Mouse (Mus musculus) limb, embryonic 12.5 days (tissue): ENCODE measurements at regions not wholly inside any gene's neighbourhood (a gene's known extent, or its start where the extent isn't known, plus 50 kb on each side); places are given as distances from the start of the nearest gene placed in this dataset.

Experiments
- ATAC-seq: fragments of 200-750 bp; cut with Nextera tagmentation; 2 replicates; pipeline ENCODE4 v1.8.0; 2017; ENCODE audit warnings: low read depth, moderate TSS enrichment; ENCODE audit not compliant: insufficient number of reproducible peaks, insufficient read depth, low FRiP score, low TSS enrichment
- H3K27ac ChIP-seq: fragments of 300-500 bp; sonication (generic); 2 replicates; pipeline ENCODE4 v1.5.1; 2016; ENCODE audit warnings: mild to moderate bottlenecking, moderate library complexity
- H3K27me3 ChIP-seq: fragments of 300-500 bp; sonication (generic); 2 replicates; pipeline ENCODE4 v1.6.1; 2016; ENCODE audit warnings: mild to moderate bottlenecking, moderate library complexity
- H3K36me3 ChIP-seq: fragments of 300-500 bp; sonication (generic); 2 replicates; pipeline ENCODE4 v1.6.1; 2016; ENCODE audit warnings: mild to moderate bottlenecking, moderate library complexity
- H3K4me1 ChIP-seq: fragments of 300-500 bp; sonication (generic); replicated peaks from 2 replicates; pipeline ENCODE4 v1.6.1; 2016
- H3K4me2 ChIP-seq: fragments of 300-500 bp; sonication (generic); 2 replicates; pipeline ENCODE4 v1.6.1; 2016; ENCODE audit warnings: mild to moderate bottlenecking, moderate library complexity
- H3K4me3 ChIP-seq: fragments of 300-500 bp; sonication (generic); replicated peaks from 2 replicates; pipeline ENCODE4 v1.5.1; 2016; ENCODE audit warnings: mild to moderate bottlenecking
- H3K9ac ChIP-seq: fragments of 300-500 bp; sonication (generic); replicated peaks from 2 replicates; pipeline ENCODE4 v1.6.1; 2016; ENCODE audit warnings: mild to moderate bottlenecking, moderate library complexity
- H3K9me3 ChIP-seq: fragments of 300-500 bp; sonication (generic); 2 replicates; pipeline ENCODE4 v1.6.1; 2016; ENCODE audit warnings: mild to moderate bottlenecking, moderate library complexity
- WGBS: fragments of 180-500 bp; shearing (Covaris S2); methylation state at CpG from one replicate; pipeline ENCODE4 v1.1.7; 2016; 5-methylcytosine and 5-hydroxymethylcytosine counted together

- ATAC-seq, result no peak
- H3K27me3 ChIP-seq, result peaks cover 5% of the 10 kb centered on the region; the same call in 1 of the 2 replicates
- H3K4me3 ChIP-seq, result no peak overlapping the region
- H3K9me3 ChIP-seq, result no peaks in the 10 kb centered on the region
- H3K4me1 ChIP-seq, result 0 out of 2 replicates have a peak, but pooled peaks cover 5% of the 10 kb centered on the region
- no peak overlapping the region for H3K4me2 ChIP-seq
- 90% methylated on average over 4 of the region's 4 CpGs for WGBS
- H3K27ac ChIP-seq, result no peak overlapping the region
- H3K9ac ChIP-seq, result no peak overlapping the region
- no peaks in the 10 kb centered on the region for H3K36me3 ChIP-seq
Measured at GRCm38 (mm10) chr13:107458730-107459129, 436.8 kb upstream of the Kif2a start.

GRCm38 (mm10) chr13:107457270-107457669, 435.3 kb upstream of the Kif2a start:
- Histone ChIP-seq H3K27ac (no peak overlapping the region), H3K27me3 (no peaks in the 10 kb centered on the region), H3K4me1 (0 out of 2 replicates have a peak, but pooled peaks cover 5% of the 10 kb centered on the region), H3K36me3 (no peaks in the 10 kb centered on the region), H3K9ac (no peak overlapping the region), H3K4me2 (no peak overlapping the region), H3K4me3 (no peak overlapping the region), H3K9me3 (no peaks in the 10 kb centered on the region)
- 82% methylated on average over 10 of the region's 10 CpGs for WGBS
- no peak for ATAC-seq

- Histone ChIP-seq H3K36me3 (no peaks in the 10 kb centered on the region), H3K27ac (no peak overlapping the region), H3K9me3 (peaks cover 6% of the 10 kb centered on the region; the same call in 1 of the 2 replicates), H3K9ac (no peak overlapping the region), H3K27me3 (no peaks in the 10 kb centered on the region), H3K4me1 (0 out of 2 replicates have a peak, but pooled peaks cover 3% of the 10 kb centered on the region), H3K4me2 (no peak overlapping the region), H3K4me3 (no peak overlapping the region)
- 62% methylated on average over 2 of the region's 2 CpGs for WGBS
- no peak for ATAC-seq
Measured at GRCm38 (mm10) chr13:107456394-107456793, 434.5 kb upstream of the Kif2a start.

GRCm38 (mm10) chr13:107449598-107450179, 427.8 kb upstream of the Kif2a start:
- WGBS, result 81% methylated on average over 11 of the region's 11 CpGs
- no peaks in the 10 kb centered on the region for H3K4me1 ChIP-seq
- no peak for ATAC-seq
- no peak overlapping the region for H3K27ac ChIP-seq
- H3K9me3 ChIP-seq, result peaks cover 6% of the 10 kb centered on the region; the same call in 1 of the 2 replicates
- no peak overlapping the region for H3K9ac ChIP-seq
- no peaks in the 10 kb centered on the region for H3K27me3 ChIP-seq
- no peak overlapping the region for H3K4me2 ChIP-seq
- no peaks in the 10 kb centered on the region for H3K36me3 ChIP-seq
- no peak overlapping the region for H3K4me3 ChIP-seq

GRCm38 (mm10) chr13:107447813-107448212, 425.9 kb upstream of the Kif2a start:
- no peaks in the 10 kb centered on the region for H3K4me1 ChIP-seq
- no peak overlapping the region for H3K4me2 ChIP-seq
- peaks cover 6% of the 10 kb centered on the region; the same call in 1 of the 2 replicates for H3K9me3 ChIP-seq
- WGBS, result 89% methylated on average over 2 of the region's 2 CpGs
- no peak for ATAC-seq
- no peak overlapping the region for H3K27ac ChIP-seq
- no peaks in the 10 kb centered on the region for H3K36me3 ChIP-seq
- H3K9ac ChIP-seq, result no peak overlapping the region
- H3K4me3 ChIP-seq, result no peak overlapping the region
- H3K27me3 ChIP-seq, result no peaks in the 10 kb centered on the region

GRCm38 (mm10) chr13:107419363-107420155, 397.6 kb upstream of the Kif2a start:
- no peak overlapping the region for H3K27ac ChIP-seq
- H3K9me3 ChIP-seq, result no peaks in the 10 kb centered on the region
- no peak overlapping the region for H3K4me3 ChIP-seq
- H3K4me2 ChIP-seq, result no peak overlapping the region
- no peaks in the 10 kb centered on the region for H3K36me3 ChIP-seq
- no peak for ATAC-seq
- H3K27me3 ChIP-seq, result no peaks in the 10 kb centered on the region
- H3K4me1 ChIP-seq, result no peaks in the 10 kb centered on the region
- 74% methylated on average over 3 of the region's 3 CpGs for WGBS
- H3K9ac ChIP-seq, result no peak overlapping the region

- Histone ChIP-seq H3K27ac (no peak overlapping the region), H3K9me3 (no peaks in the 10 kb centered on the region), H3K4me1 (no peaks in the 10 kb centered on the region), H3K9ac (no peak overlapping the region), H3K4me3 (no peak overlapping the region), H3K36me3 (no peaks in the 10 kb centered on the region), H3K4me2 (no peak overlapping the region), H3K27me3 (no peaks in the 10 kb centered on the region)
- no peak for ATAC-seq
Measured at GRCm38 (mm10) chr13:107410267-107410666, 388.3 kb upstream of the Kif2a start.

- Histone ChIP-seq H3K27me3 (no peaks in the 10 kb centered on the region), H3K4me3 (no peak overlapping the region), H3K9ac (no peak overlapping the region), H3K36me3 (no peaks in the 10 kb centered on the region), H3K4me1 (no peaks in the 10 kb centered on the region), H3K27ac (no peak overlapping the region), H3K9me3 (no peaks in the 10 kb centered on the region), H3K4me2 (no peak overlapping the region)
- ATAC-seq, result no peak
- 66% methylated on average over 5 of the region's 5 CpGs for WGBS
Measured at GRCm38 (mm10) chr13:107407674-107408026, 385.7 kb upstream of the Kif2a start.

- Histone ChIP-seq H3K9ac (no peak overlapping the region), H3K36me3 (no peaks in the 10 kb centered on the region), H3K9me3 (no peaks in the 10 kb centered on the region), H3K27ac (no peak overlapping the region), H3K4me2 (no peak overlapping the region), H3K4me1 (no peaks in the 10 kb centered on the region), H3K27me3 (no peaks in the 10 kb centered on the region), H3K4me3 (no peak overlapping the region)
- ATAC-seq, result no peak
- 82% methylated on average over 5 of the region's 5 CpGs for WGBS
Measured at GRCm38 (mm10) chr13:107406977-107407673, 385.2 kb upstream of the Kif2a start.

GRCm38 (mm10) chr13:107398621-107399363, 376.9 kb upstream of the Kif2a start:
- no peaks in the 10 kb centered on the region for H3K4me1 ChIP-seq
- WGBS, result 80% methylated on average over 8 of the region's 8 CpGs
- H3K9me3 ChIP-seq, result no peaks in the 10 kb centered on the region
- no peak overlapping the region for H3K4me3 ChIP-seq
- no peaks in the 10 kb centered on the region for H3K36me3 ChIP-seq
- no peak for ATAC-seq
- H3K27me3 ChIP-seq, result no peaks in the 10 kb centered on the region
- no peak overlapping the region for H3K27ac ChIP-seq
- H3K4me2 ChIP-seq, result no peak overlapping the region
- H3K9ac ChIP-seq, result no peak overlapping the region

- ATAC-seq, result no peak
- no peaks in the 10 kb centered on the region for H3K36me3 ChIP-seq
Measured at GRCm38 (mm10) chr13:107396036-107396435, 374.1 kb upstream of the Kif2a start.

More at GRCm38 (mm10) chr13:107396036-107396435, 374.1 kb upstream of the Kif2a start:
- Histone ChIP-seq H3K4me3 (no peak overlapping the region), H3K9ac (no peak overlapping the region), H3K9me3 (no peaks in the 10 kb centered on the region), H3K4me2 (no peak overlapping the region), H3K27me3 (no peaks in the 10 kb centered on the region), H3K4me1 (no peaks in the 10 kb centered on the region), H3K27ac (no peak overlapping the region)
- WGBS, result 86% methylated on average over 2 of the region's 2 CpGs
